Mouse (Mus musculus) kidney, adult 11 months (tissue): ENCODE data around the gene Apobec2.

Source experiments
- DNase-seq: peaks from one replicate; pipeline ENCODE4 v3.0.0; 2022

The Apobec2 gene

GRCm38 (mm10) chr17:48434479-48434878 lies 1.7 kb upstream of the Apobec2 start:
- no peak for DNase-seq

GRCm38 (mm10) chr17:48433689-48434330 lies 1.1 kb upstream of the Apobec2 start:
- DNase-seq = no peak

- DNase-seq = no peak
Measured at GRCm38 (mm10) chr17:48433006-48433655, 401 bp upstream of the Apobec2 start.

- no peak for DNase-seq
Measured at GRCm38 (mm10) chr17:48431054-48431453, 1.7 kb downstream of the Apobec2 start.

- no peak for DNase-seq
Measured at GRCm38 (mm10) chr17:48430394-48430793, 2.3 kb downstream of the Apobec2 start.

- DNase-seq = no peak
Measured at GRCm38 (mm10) chr17:48427852-48428530, 4.7 kb downstream of the Apobec2 start.

GRCm38 (mm10) chr17:48426991-48427750 lies 5.6 kb downstream of the Apobec2 start:
- no peak for DNase-seq

- no peak for DNase-seq
Measured at GRCm38 (mm10) chr17:48425823-48426612, 6.7 kb downstream of the Apobec2 start.

- peak; percentile 49 for DNase-seq
Measured at GRCm38 (mm10) chr17:48424237-48424636, 8.5 kb downstream of the Apobec2 start.

- no peak for DNase-seq
Measured at GRCm38 (mm10) chr17:48419571-48419970, 13.2 kb downstream of the Apobec2 start.

- DNase-seq = no peak
Measured at GRCm38 (mm10) chr17:48418781-48419180, 13.9 kb downstream of the Apobec2 start.

GRCm38 (mm10) chr17:48418174-48418573 lies 14.6 kb downstream of the Apobec2 start:
- DNase-seq = peak; percentile 61

GRCm38 (mm10) chr17:48417521-48417920 lies 15.2 kb downstream of the Apobec2 start:
- no peak for DNase-seq

- peak; percentile 61 for DNase-seq
Measured at GRCm38 (mm10) chr17:48416425-48417195, 16.1 kb downstream of the Apobec2 start.

GRCm38 (mm10) chr17:48416011-48416410 lies 16.7 kb downstream of the Apobec2 start:
- DNase-seq = peak; percentile 31

GRCm38 (mm10) chr17:48411241-48411640 lies 21.5 kb downstream of the Apobec2 start:
- no peak for DNase-seq

GRCm38 (mm10) chr17:48410299-48410785 lies 22.4 kb downstream of the Apobec2 start:
- DNase-seq = no peak

- peak; percentile 100 for DNase-seq
Measured at GRCm38 (mm10) chr17:48409380-48410298, 23.1 kb downstream of the Apobec2 start, which contains the start of the genes Nfya and Oard1. Gene Nfya (minus strand): TSS chr17:48409906. Gene Oard1 (plus strand): TSS chr17:48410014.

GRCm38 (mm10) chr17:48408526-48409291 lies 24.0 kb downstream of the Apobec2 start:
- peak; percentile 69 for DNase-seq
